Mouse (Mus musculus) lung, embryonic 14.5 days (tissue): Measurements from ENCODE around the gene Mpped1. TPM values are rescaled to one million over a fixed set of nuclear protein-coding genes. Genes with fewer than 3 reads are reported as not detected.

Source experiments
- ATAC-seq: fragments of 200-750 bp; cut with Nextera tagmentation; 2 replicates; pipeline ENCODE4 v1.8.0; 2017; ENCODE audit warnings: mild to moderate bottlenecking, moderate TSS enrichment, moderate library complexity; ENCODE audit not compliant: insufficient read depth
- DNase-seq: peaks from one replicate; pipeline ENCODE4 v3.0.0-alpha.2; 2015
- H3K27ac ChIP-seq: fragments of 300-500 bp; sonication (generic); 2 replicates; pipeline ENCODE4 v1.5.1; 2014; ENCODE audit warnings: low read depth, mild to moderate bottlenecking, moderate library complexity
- H3K27me3 ChIP-seq: fragments of 300-500 bp; sonication (generic); 2 replicates; pipeline ENCODE4 v1.6.1; 2014; ENCODE audit warnings: low read length, control low read depth; ENCODE audit not compliant: insufficient read depth
- H3K36me3 ChIP-seq: fragments of 300-500 bp; sonication (generic); 2 replicates; pipeline ENCODE4 v1.6.1; 2014; ENCODE audit warnings: control low read depth; ENCODE audit not compliant: insufficient read depth
- H3K4me1 ChIP-seq: fragments of 300-500 bp; sonication (generic); 2 replicates; pipeline ENCODE4 v1.6.1; 2014; ENCODE audit warnings: antibody characterized with exemption, control low read depth; ENCODE audit not compliant: insufficient read depth
- H3K4me2 ChIP-seq: fragments of 300-500 bp; sonication (generic); 2 replicates; pipeline ENCODE4 v1.6.1; 2014; ENCODE audit warnings: mild to moderate bottlenecking
- H3K4me3 ChIP-seq: fragments of 300-500 bp; sonication (generic); 2 replicates; pipeline ENCODE4 v1.5.1; 2014; ENCODE audit warnings: low read depth, low read length
- H3K9ac ChIP-seq: fragments of 300-500 bp; sonication (generic); 2 replicates; pipeline ENCODE4 v1.6.1; 2014
- H3K9me3 ChIP-seq: fragments of 300-500 bp; sonication (generic); 2 replicates; pipeline ENCODE4 v1.6.1; 2016; ENCODE audit warnings: low read depth, low read length, control low read depth
- CTCF ChIP-seq: IDR thresholded peaks from 2 replicates; pipeline ENCODE4 v1.5.1; 2016; ENCODE audit warnings: antibody characterized with exemption, low read depth
- WGBS: fragments of 180-500 bp; shearing (Covaris S2); extraction: QIAGEN DNeasy Blood & Tissue Kit; methylation state at CpG from one replicate; pipeline ENCODE4 v1.1.7; 2014; 5-methylcytosine and 5-hydroxymethylcytosine counted together
- polyA plus RNA-seq: library from polyadenylated mRNA; unstranded; fragments of >200 nt; fragmentation: Nextera tagmentation; extraction: Ambion mirVana; gene quantifications from 2 replicates; pipeline ENCODE4 v1.2.1, GENCODE M21; 2014

Gene Mpped1
- polyA plus RNA-seq, 1 experiment from 2014 or later = 1.4 TPM

GRCm38 (mm10) chr15:83789046-83789445 is 9.8 kb downstream of the Mpped1 start:
- no peak for DNase-seq
- Histone ChIP-seq H3K27me3 (no peaks in the 10 kb centered on the region), H3K9ac (no peak overlapping the region), H3K36me3 (no peaks in the 10 kb centered on the region), H3K4me1 (no peaks in the 10 kb centered on the region), H3K4me2 (no peak overlapping the region), H3K4me3 (no peak overlapping the region), H3K9me3 (no peaks in the 10 kb centered on the region), H3K27ac (no peak overlapping the region)
- TF ChIP-seq CTCF = no peak
- WGBS = 58% methylated on average over 9 of the region's 9 CpGs
- no peak for ATAC-seq

DNA sequence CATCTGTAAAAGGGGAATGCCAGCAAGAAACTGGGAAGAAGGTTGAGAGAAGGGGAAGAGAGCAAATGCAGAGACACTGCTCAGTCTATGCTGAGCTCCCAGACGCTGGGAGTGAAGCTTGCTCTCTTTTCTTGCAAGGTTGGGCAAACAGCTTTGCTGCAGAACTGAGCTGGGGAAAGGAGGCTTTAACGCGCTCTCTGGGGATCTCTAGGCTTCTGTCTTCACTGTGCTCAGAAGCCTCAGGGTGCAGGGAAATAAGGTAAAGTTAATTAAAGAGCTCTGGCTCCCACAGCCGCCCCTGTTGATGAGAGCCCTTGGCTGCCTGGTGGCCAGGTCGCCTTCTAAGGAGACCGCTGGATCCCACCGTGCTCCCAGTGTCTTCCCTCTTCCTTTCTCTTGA is 17.7 kb downstream of the Mpped1 start:
- no peak for DNase-seq
- H3K36me3 ChIP-seq = no peaks in the 10 kb centered on the region
- 73% methylated on average over 7 of the region's 7 CpGs for WGBS
- no peak overlapping the region for H3K4me2 ChIP-seq
- H3K27ac ChIP-seq = no peak overlapping the region
- H3K9ac ChIP-seq = no peak overlapping the region
- no peak for TF ChIP-seq CTCF
- no peaks in the 10 kb centered on the region for H3K4me1 ChIP-seq
- H3K27me3 ChIP-seq = no peaks in the 10 kb centered on the region
- no peaks in the 10 kb centered on the region for H3K9me3 ChIP-seq
- no peak overlapping the region for H3K4me3 ChIP-seq
- ATAC-seq = no peak

DNA sequence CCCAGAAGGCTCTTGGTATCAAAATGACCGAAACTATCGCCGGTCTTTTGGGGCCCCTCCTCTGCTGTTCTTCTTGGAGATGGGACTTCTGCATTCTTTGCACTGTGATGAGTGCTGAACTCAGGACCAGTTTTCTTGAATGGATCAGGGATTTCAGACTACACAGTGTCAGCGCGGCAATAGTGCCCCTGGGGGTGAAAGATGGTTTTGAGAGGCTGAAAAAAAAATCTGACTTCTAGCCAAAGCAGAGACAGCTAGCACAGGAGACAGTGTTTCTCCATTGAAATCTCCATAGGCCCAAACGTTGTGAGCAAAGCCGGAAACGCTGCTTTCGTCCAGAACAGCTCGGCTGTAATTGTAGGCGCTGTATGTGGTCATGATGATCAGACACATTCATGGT is 19.7 kb downstream of the Mpped1 start:
- no peaks in the 10 kb centered on the region for H3K4me1 ChIP-seq
- TF ChIP-seq CTCF = no peak
- WGBS = 81% methylated on average over 11 of the region's 11 CpGs
- no peak overlapping the region for H3K27ac ChIP-seq
- ATAC-seq (no peak), DNase-seq (no peak)
- H3K4me2 ChIP-seq = no peak overlapping the region
- H3K9me3 ChIP-seq = no peaks in the 10 kb centered on the region
- no peak overlapping the region for H3K4me3 ChIP-seq
- H3K9ac ChIP-seq = no peak overlapping the region
- H3K27me3 ChIP-seq = no peaks in the 10 kb centered on the region
- no peaks in the 10 kb centered on the region for H3K36me3 ChIP-seq

DNA sequence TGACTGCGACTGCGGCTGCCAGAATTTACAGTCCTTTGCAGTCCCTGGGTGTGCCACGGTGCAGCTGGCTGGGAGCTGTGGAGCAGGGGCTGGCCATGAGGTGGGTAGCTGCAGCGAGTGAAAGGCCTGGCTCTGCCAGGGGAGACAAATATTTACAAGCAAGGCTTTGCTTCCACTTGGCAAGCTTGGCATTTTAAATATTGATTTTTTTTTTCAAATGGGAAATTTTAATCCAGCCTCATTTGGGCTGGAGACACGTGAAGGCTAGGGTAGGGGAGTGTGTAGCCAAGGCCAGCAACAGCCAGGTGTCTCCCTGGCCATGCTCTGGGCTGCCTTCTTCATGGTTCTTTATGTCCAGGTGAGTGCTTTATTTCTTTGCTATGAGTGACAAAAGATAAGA is 21.7 kb downstream of the Mpped1 start:
- Histone ChIP-seq H3K4me1 (no peaks in the 10 kb centered on the region), H3K9me3 (no peaks in the 10 kb centered on the region), H3K27ac (no peak overlapping the region), H3K27me3 (no peaks in the 10 kb centered on the region), H3K36me3 (no peaks in the 10 kb centered on the region), H3K4me3 (no peak overlapping the region), H3K9ac (no peak overlapping the region), H3K4me2 (no peak overlapping the region)
- WGBS = 52% methylated on average over 5 of the region's 5 CpGs
- DNase-seq (no peak), ATAC-seq (no peak)
- no peak for TF ChIP-seq CTCF

DNA sequence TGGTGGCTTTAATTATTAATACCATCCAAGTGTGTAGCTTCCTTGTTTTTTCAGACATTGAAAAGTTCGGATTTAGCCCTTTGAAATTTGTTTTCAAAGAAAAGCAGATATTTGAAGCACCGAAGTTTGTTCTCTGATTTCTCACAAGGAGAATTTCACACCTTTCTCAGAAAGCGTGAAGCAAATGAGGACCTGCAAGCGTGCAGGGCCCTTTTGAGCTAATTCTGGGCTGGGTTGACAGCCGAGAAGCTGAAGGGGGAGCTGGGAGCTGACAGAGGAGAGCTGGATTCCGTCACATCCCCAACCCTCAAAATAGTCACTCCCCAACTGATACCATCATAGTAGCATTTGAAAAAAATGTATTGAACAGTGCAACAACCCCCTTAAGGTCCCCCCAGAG is 34.8 kb downstream of the Mpped1 start:
- Histone ChIP-seq H3K9me3 (no peaks in the 10 kb centered on the region), H3K9ac (no peak overlapping the region), H3K27ac (no peak overlapping the region), H3K4me2 (no peak overlapping the region), H3K4me3 (no peak overlapping the region), H3K36me3 (no peaks in the 10 kb centered on the region), H3K27me3 (no peaks in the 10 kb centered on the region), H3K4me1 (no peaks in the 10 kb centered on the region)
- ATAC-seq = no peak
- WGBS = 64% methylated on average over 6 of the region's 6 CpGs
- no peak for DNase-seq
- TF ChIP-seq CTCF = no peak

DNA sequence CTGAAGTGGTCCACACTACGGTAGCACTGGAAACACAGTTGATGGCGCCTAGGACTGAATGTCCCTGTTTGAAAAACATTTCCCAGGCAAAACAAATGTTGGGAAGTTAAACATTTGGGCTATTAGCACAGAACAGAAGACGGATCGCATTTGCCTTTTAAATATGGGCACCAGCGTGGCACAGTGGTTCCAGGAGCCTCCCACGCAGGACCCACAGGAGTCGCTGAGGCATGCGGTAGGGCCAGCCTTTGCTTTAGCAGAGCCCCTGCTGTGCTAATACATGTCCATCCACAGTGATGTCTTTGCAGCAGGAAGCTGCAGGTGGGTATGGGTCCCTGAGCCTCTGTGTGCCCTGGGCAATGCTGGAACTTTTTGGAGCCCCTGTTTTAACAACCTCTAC is 48.7 kb downstream of the Mpped1 start:
- WGBS = 79% methylated on average over 8 of the region's 8 CpGs
- H3K9ac ChIP-seq = no peak overlapping the region
- ATAC-seq = no peak

DNA sequence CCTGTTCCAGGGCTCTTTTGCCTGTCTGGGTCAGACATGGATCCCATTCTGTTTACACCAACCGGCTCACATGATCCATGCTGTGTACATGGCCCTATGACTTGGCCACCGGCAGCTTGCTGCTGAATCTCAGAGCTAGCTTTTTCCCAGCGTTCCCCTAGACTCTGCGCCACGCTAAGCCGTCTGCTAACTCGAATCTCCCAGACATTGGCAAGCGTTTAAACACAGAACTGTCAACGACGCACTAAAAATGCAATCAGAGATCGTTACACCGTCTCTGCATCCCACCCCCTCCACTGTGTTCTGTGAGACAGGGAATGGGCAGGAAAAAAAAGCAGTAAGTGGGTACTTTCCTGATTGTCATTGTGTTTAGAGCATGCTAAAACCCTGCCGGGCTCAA is 50.0 kb downstream of the Mpped1 start:
- no peak overlapping the region for H3K4me3 ChIP-seq
- no peak overlapping the region for H3K4me2 ChIP-seq
- no peak for TF ChIP-seq CTCF
- DNase-seq (no peak), ATAC-seq (no peak)
- H3K27ac ChIP-seq = no peak overlapping the region
- H3K9ac ChIP-seq = no peak overlapping the region
- H3K9me3 ChIP-seq = no peaks in the 10 kb centered on the region
- no peaks in the 10 kb centered on the region for H3K4me1 ChIP-seq
- no peaks in the 10 kb centered on the region for H3K27me3 ChIP-seq
- H3K36me3 ChIP-seq = no peaks in the 10 kb centered on the region
- 68% methylated on average over 13 of the region's 13 CpGs for WGBS

More for the DNA sequence above, 48.7 kb downstream of the Mpped1 start:
- DNase-seq = no peak
- H3K9me3 ChIP-seq = no peaks in the 10 kb centered on the region
- no peak overlapping the region for H3K27ac ChIP-seq
- H3K4me2 ChIP-seq = no peak overlapping the region
- H3K4me1 ChIP-seq = no peaks in the 10 kb centered on the region
- no peaks in the 10 kb centered on the region for H3K36me3 ChIP-seq
- H3K4me3 ChIP-seq = no peak overlapping the region
- no peak for TF ChIP-seq CTCF
- H3K27me3 ChIP-seq = no peaks in the 10 kb centered on the region

- Histone ChIP-seq H3K4me2 (no peak overlapping the region), H3K9ac (no peak overlapping the region), H3K27ac (no peak overlapping the region), H3K36me3 (no peaks in the 10 kb centered on the region), H3K27me3 (no peaks in the 10 kb centered on the region), H3K4me3 (no peak overlapping the region), H3K9me3 (no peaks in the 10 kb centered on the region), H3K4me1 (no peaks in the 10 kb centered on the region)
- ATAC-seq = no peak
- no peak for DNase-seq
- WGBS = 49% methylated on average over 6 of the region's 6 CpGs
- TF ChIP-seq CTCF = no peak
Observed at GRCm38 (mm10) chr15:83832265-83832664, 53.0 kb downstream of the Mpped1 start.
